Mouse (Mus musculus) liver, embryonic 14.5 days (tissue): Measurements from ENCODE around the gene Spon1.
A peak's percentile ranks its signal among the peaks of the same experiment; 100 is the strongest.

ENCODE experiments used
- CTCF ChIP-seq: IDR thresholded peaks from 2 replicates; pipeline ENCODE4 v1.5.1; 2016; ENCODE audit warnings: antibody characterized with exemption, low read depth, control low read depth
- EP300 ChIP-seq: IDR thresholded peaks from 2 replicates; pipeline ENCODE4 v1.6.1; 2016; ENCODE audit warnings: antibody characterized with exemption, low read depth

DNA sequence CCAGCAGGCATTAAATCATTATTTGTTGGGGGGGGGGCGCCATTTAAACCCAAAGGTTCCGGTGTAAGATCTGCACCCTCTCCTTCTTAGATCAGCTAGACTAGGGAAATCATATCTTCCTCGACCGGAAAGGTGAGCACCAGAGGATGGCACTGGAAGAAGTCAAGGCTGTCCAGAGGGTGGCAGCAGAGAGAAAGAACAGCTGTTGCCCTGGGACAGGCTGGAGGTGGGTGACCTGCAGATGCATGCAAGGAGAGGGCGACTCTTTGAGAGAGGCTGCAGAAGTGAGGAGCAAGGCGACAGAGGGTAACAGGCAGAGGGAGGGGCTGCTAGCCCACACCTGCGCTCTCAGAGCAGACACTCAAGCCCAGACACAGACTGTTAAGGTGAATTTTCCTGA, 8.2 kb downstream of the Spon1 start:
- TF ChIP-seq CTCF: peak; percentile 74
- TF ChIP-seq EP300: no peak
